Mouse (Mus musculus): Measurements from ENCODE around the gene Fgd2. TPM values are rescaled to one million over a fixed set of nuclear protein-coding genes. Genes with fewer than 3 reads are reported as not detected.
"Not testable (repeated sequence)": the region's sequence is repeated elsewhere in the genome, so short reads cannot be mapped to it uniquely, and the experiment has no call there.

Gene Fgd2
- 4.3 and 23.7 TPM in 2 replicates for polyA plus RNA-seq (2012; ENCODE audit: insufficient read depth, low replicate concordance)

DNA sequence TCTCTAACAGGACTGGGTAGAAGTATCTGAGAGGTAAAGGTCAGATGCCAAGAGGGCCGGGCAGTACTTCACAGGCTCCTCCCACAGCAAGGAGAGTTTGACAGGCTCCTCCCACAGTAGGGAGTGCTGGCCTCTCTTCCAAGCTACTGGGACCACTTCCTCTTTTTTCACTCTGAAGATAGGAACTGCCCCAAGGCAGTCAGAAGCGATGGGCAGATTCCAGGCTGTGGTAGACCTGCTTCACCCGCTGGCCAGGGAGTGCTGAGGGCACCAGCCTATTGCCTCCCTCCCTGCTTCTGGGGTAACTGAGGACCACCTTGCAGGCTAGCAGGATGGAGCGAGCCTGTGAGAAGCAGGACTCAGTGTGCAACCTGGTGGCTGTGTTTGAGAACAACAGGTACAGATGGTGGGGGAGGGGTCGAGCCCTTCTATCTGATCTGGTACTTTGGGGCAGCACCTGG lies at the start of gene Fgd2:
Gene Fgd2, plus strand, starts transcription at position 154 of the 461 bp plus-strand sequence.
- Histone ChIP-seq H3K4me3 (replicated peaks) (peak within 1 kb of the TSS; percentile 87), H3K4me1 (peaks cover 39% of the 10 kb centered on the region), H3K36me3 (replicated peaks; ENCODE audit: low read length) (peaks cover 11% of the 10 kb centered on the region), H3K9me3 (no peaks in the 10 kb centered on the region), H3K27me3 (replicated peaks) (peaks cover 9% of the 10 kb centered on the region)
- no peak for TF ChIP-seq GATA1 (IDR thresholded peaks at IDR 0.05; ENCODE audit: borderline replicate concordance, low read length)
- TF ChIP-seq FLI1 (IDR thresholded peaks at IDR 0.05; ENCODE audit: low read length), result no peak

DNA sequence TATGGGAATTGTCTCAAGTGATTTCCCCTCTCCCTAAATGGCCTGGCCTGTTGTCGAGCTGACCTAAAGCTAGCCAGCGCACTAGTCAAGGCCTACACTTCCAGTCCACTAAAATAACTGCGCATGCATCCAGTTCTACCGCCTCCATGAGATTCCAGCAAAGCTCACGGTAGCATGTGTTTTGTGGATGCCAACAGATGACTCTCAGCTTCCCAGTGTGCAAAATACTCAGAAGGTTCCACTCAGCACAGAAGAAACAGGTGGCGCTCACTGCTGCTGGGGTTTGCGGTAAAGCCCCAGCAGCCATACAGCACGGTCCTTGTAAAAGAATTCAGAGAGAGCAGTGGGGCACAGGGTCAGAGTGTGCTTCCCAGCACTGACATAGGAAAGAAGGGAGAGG lies 49.1 kb upstream of the Fgd2 start:
- Histone ChIP-seq H3K4me1 (peaks cover 26% of the 10 kb centered on the region), H3K4me3 (replicated peaks) (no peak overlapping the region), H3K36me3 (replicated peaks; ENCODE audit: low read length) (peaks cover 7% of the 10 kb centered on the region), H3K27me3 (replicated peaks) (peaks cover 4% of the 10 kb centered on the region), H3K9me3 (peaks cover 5% of the 10 kb centered on the region)
- TF ChIP-seq FLI1 (IDR thresholded peaks at IDR 0.05; ENCODE audit: low read length) (no peak), GATA1 (IDR thresholded peaks at IDR 0.05; ENCODE audit: borderline replicate concordance, low read length) (no peak)

DNA sequence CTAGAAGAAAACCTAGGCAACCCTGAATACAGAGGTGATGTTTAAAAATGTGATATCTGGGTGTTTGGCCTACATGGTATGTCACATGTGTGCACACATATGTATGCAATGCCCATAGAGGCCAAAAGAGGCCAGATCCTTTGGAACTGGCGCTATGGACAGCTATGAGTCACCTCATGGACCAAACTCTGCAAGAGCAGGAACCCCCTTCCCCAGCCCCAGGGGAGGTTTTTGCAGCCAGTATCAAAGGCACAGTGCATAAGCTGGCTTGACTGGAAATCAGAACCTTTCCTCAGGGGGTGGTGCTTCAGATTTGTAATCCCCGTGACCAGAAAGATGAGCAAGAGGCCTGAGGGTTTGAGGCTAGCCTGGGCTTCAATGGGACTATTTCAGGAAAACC lies 48.6 kb upstream of the Fgd2 start:
- Histone ChIP-seq H3K9me3 (peaks cover 5% of the 10 kb centered on the region), H3K36me3 (replicated peaks; ENCODE audit: low read length) (peaks cover 7% of the 10 kb centered on the region)

DNA sequence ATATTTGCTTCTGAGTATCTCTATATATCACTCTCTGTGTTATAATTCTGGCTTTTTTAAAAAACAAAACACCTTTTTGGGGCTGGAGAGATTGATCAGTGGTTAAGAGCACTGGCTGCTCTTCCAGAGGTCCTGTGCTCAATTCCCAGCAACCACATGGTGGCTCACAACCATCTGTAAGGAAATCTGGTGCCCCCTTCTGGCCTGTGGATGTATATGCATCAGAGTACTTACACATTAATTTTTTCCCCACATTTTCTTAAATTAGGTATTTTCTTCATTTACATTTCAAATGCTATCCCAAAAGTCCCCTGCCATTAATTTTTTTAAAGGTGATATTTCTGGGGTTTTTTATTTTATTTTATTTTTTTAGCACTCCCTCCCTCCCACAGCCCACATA lies 47.4 kb upstream of the Fgd2 start:
- peaks cover 30% of the 10 kb centered on the region for H3K4me1 ChIP-seq
- H3K9me3 ChIP-seq, result peaks cover 5% of the 10 kb centered on the region
- H3K4me3 ChIP-seq (replicated peaks), result no peak overlapping the region
- H3K36me3 ChIP-seq (replicated peaks; ENCODE audit: low read length), result peaks cover 2% of the 10 kb centered on the region
- H3K27me3 ChIP-seq (replicated peaks), result peaks cover 4% of the 10 kb centered on the region
- TF ChIP-seq FLI1 (IDR thresholded peaks at IDR 0.05; ENCODE audit: low read length), result no peak
- TF ChIP-seq GATA1 (IDR thresholded peaks at IDR 0.05; ENCODE audit: borderline replicate concordance, low read length), result no peak

More for the DNA sequence above, 48.6 kb upstream of the Fgd2 start:
- no peak for TF ChIP-seq FLI1 (IDR thresholded peaks at IDR 0.05; ENCODE audit: low read length)
- TF ChIP-seq GATA1 (IDR thresholded peaks at IDR 0.05; ENCODE audit: borderline replicate concordance, low read length), result no peak
- H3K4me3 ChIP-seq (replicated peaks), result no peak overlapping the region
- H3K4me1 ChIP-seq, result peaks cover 30% of the 10 kb centered on the region
- peaks cover 4% of the 10 kb centered on the region for H3K27me3 ChIP-seq (replicated peaks)

DNA sequence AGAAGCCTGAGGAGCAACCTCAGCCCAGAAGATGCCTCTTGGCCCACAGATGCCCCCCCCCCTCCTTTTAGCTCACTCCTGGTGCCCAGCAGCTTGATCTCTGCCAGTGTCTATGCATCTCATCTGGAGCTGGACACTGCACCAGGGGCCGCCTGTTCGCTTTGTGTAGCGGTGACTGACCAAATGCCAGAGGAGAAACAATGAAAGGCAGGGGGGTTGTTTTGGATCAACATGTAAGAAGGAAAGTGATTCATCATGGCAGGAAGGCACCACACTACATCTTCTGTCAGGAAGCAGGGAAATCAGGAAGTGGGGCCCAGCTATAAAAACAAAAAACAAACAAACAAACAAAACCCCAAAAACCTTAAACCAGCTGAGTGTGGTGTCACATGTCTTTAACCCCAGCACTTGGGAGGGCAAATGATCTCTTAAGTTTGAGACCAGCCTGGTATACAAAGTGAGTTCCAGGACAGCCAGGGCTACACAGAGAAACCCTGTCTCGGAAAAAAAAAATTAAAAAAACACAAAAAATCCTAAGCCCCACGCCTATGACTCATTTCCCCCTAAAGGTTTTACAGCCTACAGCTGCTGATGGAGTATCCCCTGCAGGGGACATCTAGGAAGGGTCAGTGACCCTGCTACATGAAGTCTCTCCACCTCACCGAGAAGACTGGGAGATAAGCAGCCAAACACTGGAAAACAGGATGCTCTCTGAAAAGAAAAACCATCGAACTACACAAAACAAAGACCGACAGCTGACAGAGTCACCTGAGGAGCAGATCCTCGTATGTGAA lies 44.8 kb upstream of the Fgd2 start:
- peak overlapping the region; percentile 33 for H3K4me3 ChIP-seq (replicated peaks)
- TF ChIP-seq GATA1 (IDR thresholded peaks at IDR 0.05; ENCODE audit: borderline replicate concordance, low read length), result no peak
- TF ChIP-seq FLI1 (IDR thresholded peaks at IDR 0.05; ENCODE audit: low read length), result no peak

DNA sequence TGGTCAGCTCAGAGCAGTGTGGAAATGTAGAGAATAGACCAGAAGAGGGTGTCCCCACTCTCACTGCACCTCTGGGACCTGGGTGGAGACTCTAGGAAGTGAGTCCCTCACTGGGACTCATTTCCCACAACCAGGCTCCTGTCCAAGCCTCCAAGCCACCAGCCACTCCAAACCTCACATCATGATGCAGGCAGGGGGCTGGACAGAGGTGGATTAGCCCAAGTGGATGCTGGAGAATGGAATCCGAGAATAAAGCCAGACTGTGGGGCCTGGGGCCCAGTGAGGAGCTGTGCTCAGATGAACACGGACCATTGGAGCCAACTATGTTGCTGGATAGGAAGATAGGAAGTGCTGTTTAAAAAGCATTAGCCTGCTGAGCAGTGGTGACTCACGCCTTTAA lies 43.8 kb upstream of the Fgd2 start:
- Histone ChIP-seq H3K9me3 (peaks cover 5% of the 10 kb centered on the region), H3K4me3 (replicated peaks) (no peak overlapping the region), H3K4me1 (peaks cover 47% of the 10 kb centered on the region), H3K27me3 (replicated peaks) (peaks cover 37% of the 10 kb centered on the region), H3K36me3 (replicated peaks; ENCODE audit: low read length) (peaks cover 2% of the 10 kb centered on the region)
- TF ChIP-seq FLI1 (IDR thresholded peaks at IDR 0.05; ENCODE audit: low read length) (no peak), GATA1 (IDR thresholded peaks at IDR 0.05; ENCODE audit: borderline replicate concordance, low read length) (no peak)

More for the DNA sequence above, 44.8 kb upstream of the Fgd2 start:
- Histone ChIP-seq H3K4me1 (peaks cover 47% of the 10 kb centered on the region), H3K9me3 (peaks cover 5% of the 10 kb centered on the region), H3K27me3 (replicated peaks) (peaks cover 30% of the 10 kb centered on the region), H3K36me3 (replicated peaks; ENCODE audit: low read length) (peaks cover 2% of the 10 kb centered on the region)

DNA sequence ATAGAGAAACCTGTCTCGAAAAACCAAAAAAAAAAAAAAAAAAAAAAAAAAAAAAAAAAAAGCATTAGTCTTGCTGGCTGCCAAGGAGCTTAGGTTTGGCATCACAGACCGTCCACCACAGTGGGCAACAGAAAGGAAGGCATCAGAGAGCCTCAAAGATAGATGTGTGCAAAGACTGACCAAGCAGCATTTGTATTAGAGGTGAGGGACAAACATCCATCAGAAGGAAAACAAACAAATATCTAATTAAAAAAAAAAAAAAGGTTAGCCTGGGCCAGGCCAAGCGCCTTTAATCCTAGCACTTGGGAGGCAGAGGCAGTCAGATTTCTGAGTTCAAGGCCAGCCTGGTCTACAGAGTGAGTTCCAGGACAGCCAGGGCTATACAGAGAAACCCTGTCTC lies 43.3 kb upstream of the Fgd2 start, which contains the start of gene Pi16:
Gene Pi16, plus strand, starts transcription at position 301 of the 400 bp plus-strand sequence.
- Histone ChIP-seq H3K27me3 (replicated peaks) (peaks cover 42% of the 10 kb centered on the region), H3K4me1 (peaks cover 47% of the 10 kb centered on the region)
- not testable (repeated sequence) for H3K36me3 ChIP-seq (replicated peaks; ENCODE audit: low read length); H3K9me3 ChIP-seq; H3K4me3 ChIP-seq (replicated peaks)

DNA sequence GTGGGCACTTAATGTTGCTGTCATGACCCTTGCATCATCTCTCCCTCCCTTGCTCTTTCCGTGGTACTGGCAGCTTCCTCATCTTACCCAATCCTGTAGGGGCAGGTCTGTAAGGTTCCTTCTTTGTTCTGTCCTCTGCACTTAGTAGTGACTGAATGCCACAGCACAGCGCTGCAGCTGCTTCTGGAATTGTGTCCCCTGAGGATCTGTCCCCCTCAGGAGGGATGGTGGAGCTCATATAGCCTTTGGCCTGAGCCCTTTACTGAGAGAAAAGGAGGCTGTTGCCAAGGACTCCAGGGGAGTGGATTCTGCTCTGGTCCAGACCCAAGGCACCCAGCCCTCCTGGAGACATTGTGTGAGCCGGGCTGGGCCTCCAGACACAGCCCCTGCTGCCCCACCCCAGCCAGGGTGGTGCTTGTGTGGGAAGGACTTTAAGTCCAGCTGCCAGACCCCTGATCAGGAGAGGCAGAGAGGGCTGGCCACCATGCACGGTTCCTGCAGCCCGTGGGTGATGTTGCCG lies 41.9 kb upstream of the Fgd2 start:
- no peak for TF ChIP-seq GATA1 (IDR thresholded peaks at IDR 0.05; ENCODE audit: borderline replicate concordance, low read length)
- no peak for TF ChIP-seq FLI1 (IDR thresholded peaks at IDR 0.05; ENCODE audit: low read length)
- H3K27me3 ChIP-seq (replicated peaks), result peaks cover 43% of the 10 kb centered on the region

DNA sequence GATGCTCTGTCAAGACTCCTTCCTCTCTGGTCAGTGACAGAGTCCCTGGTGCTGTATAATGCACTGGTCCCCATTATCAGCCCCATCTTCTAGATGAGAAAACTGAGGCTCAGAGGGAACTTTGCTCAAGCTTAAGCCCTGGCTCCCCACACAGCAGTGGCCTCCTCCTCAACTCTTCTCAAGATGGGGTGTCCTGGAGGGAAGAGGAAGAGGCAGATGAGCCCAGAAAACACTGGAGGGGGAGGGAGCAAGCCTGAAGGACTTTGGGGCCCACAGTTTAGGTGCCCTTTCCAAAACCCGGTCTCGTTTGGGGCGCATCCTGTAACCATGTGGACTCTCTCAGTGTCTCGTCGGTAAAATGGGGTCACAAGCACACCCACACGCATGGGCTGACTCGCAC lies 41.2 kb upstream of the Fgd2 start:
- Histone ChIP-seq H3K9me3 (no peaks in the 10 kb centered on the region), H3K36me3 (replicated peaks; ENCODE audit: low read length) (no peaks in the 10 kb centered on the region), H3K27me3 (replicated peaks) (peaks cover 43% of the 10 kb centered on the region), H3K4me1 (peaks cover 54% of the 10 kb centered on the region), H3K4me3 (replicated peaks) (peak overlapping the region; percentile 31)
- TF ChIP-seq GATA1 (IDR thresholded peaks at IDR 0.05; ENCODE audit: borderline replicate concordance, low read length) (no peak), FLI1 (IDR thresholded peaks at IDR 0.05; ENCODE audit: low read length) (no peak)

More for the DNA sequence above, 41.9 kb upstream of the Fgd2 start:
- H3K4me3 ChIP-seq (replicated peaks), result peak overlapping the region; percentile 31
- H3K9me3 ChIP-seq, result no peaks in the 10 kb centered on the region
- no peaks in the 10 kb centered on the region for H3K36me3 ChIP-seq (replicated peaks; ENCODE audit: low read length)
- H3K4me1 ChIP-seq, result peaks cover 49% of the 10 kb centered on the region
